Mouse (Mus musculus) layer of hippocampus, adult 9-10 months (tissue): ENCODE results near the gene Chga.

Source experiments
- DNase-seq: peaks from one replicate; pipeline ENCODE4 v3.0.0; 2022; ENCODE audit warnings: low spot score

Gene Chga

GRCm38 (mm10) chr12:102600345-102600744 lies 45.6 kb downstream of the Chga start:
- DNase-seq = no peak

- no peak for DNase-seq
Measured at GRCm38 (mm10) chr12:102601847-102602246, 47.1 kb downstream of the Chga start.

DNA sequence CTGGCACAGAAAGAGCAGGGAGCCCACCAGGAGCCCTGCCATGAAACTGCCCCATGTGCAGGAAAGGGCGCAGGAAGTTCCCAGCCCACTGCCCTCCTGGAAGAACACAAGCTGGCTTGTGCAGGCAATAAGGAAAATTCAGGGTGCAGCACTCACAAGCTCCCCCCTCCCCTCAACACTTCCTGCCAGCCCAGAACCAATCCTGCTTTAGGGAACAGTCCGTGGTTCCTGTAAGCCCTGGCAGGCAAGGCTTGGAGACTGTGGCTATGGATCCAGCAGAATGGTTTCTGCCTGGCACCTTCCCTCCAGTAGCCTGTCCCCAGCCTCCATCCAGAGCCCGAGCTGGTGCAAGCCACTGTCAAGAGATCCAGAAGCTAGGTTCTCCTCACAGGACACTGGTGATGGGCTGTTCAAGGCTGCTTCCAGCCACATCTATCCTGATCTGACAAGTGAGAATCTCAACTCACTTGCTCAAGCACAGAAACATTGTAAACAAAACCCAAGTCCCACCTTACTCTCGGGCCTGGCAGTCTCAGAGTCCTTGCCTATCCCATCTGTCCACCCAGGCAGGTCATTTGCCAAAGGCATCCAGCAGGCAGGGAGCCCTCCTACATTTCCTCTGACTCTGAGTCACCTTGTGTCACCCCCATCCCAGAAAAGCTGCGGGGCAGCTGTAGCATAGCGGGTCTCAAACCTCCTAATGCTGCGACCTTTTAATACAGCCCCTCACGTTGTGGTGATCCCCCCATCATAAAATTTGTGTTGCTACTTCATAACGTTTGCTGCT lies 47.7 kb downstream of the Chga start:
- DNase-seq = no peak

DNA sequence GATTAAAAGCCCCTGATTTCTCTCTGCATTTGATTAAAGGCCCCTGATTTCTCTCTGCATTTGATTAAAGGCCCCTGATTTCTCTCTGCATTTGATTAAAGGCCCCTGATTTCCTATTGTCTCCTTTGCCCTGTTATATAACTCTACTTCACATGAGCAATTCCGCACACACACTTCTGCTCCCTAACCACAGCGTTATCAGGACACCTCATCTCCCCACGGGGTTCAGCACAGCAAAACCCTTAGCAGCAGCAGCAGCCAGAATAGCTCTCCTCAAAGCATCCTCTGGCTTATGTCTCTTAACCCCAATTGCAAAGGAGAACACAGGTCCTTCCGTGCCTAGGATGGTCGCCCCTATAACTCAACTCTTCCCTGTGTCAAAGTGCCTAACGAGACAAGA lies 50.8 kb downstream of the Chga start:
- no peak for DNase-seq

GRCm38 (mm10) chr12:102607066-102607465 lies 52.3 kb downstream of the Chga start:
- DNase-seq = no peak

- DNase-seq = no peak
Measured at GRCm38 (mm10) chr12:102607808-102608517, 53.2 kb downstream of the Chga start.

DNA sequence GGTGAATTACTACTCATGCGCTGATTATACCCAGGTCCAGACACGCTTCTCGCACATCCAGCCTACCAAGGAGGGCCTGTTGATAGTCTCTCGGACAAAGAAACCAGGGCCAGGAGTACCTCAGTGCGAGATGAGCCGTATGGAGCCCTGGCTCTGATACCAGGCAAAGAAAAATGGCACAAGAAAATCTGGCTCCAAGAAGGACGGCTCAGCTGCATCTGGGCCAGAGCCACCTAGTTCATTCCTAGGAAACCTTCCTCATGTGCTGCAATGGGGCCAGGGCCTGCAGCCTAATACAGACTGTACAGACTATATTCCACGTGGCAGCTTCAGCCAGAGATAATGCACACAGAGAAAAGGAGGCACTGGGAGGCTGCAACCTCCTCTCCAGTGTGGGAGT lies 56.2 kb downstream of the Chga start:
- DNase-seq = no peak

- DNase-seq = no peak
Measured at GRCm38 (mm10) chr12:102612431-102612830, 57.7 kb downstream of the Chga start.

DNA sequence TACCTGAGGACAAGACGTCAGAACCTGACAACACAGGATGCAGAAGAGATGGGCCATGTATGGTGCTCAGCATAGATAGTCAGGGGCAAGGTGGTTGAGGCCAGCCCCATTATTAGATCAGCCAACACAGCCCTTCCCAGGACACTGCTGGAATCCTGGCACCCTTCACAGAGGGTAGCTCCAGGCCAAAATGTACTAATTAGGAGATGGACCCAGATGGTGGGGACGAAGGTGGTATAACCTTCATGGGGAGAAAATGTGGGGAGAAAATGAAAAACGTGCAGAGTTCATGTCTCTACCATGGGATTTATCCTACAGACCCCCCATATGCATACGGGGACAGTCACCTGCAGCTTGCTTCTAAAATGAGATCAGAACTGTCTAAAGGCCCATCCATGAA lies 58.6 kb downstream of the Chga start:
- DNase-seq = no peak
